Mouse (Mus musculus) kidney, adult 11 months (tissue): Measurements from ENCODE around the gene Nup160.

Source experiments
- DNase-seq: peaks from one replicate; pipeline ENCODE4 v3.0.0; 2022

Gene Nup160

DNA sequence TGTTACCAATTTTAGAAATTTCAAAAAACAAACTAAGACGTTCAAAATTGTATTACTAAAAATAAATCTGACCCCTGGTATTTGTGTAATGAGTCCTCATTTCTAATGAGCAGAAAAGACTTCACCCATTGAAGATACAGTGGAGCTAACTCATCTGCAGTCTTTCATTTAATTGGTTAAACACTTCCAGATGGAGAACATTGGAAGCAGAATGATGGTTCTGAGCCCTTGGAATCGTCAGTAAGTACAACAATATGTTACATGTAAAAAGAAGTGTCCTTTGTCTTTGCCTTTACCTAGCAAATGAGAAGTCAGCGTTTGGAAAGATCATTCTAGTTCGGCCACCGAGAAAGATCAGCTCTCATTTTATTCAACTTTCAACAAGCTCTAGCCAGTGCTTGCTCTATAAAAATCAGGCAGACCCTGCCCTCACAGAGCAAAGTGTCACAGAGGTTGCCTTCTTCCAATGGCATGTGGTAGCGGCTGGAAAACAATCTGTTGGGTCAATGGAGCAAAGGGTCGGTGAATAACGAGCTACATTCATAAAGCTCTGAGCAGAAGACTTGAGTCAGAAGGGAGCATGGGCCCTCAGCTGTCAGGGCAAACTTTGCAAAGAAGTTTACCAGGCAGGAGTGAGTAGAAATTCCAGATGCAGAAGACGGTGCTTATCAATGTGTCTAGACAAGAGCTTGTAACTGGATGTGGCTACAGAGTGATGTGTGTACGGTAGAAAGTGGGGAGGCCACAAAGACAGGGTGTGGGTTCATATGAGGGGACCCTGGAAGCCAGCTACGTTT lies 10.2 kb upstream of the Nup160 start:
- no peak for DNase-seq

DNA sequence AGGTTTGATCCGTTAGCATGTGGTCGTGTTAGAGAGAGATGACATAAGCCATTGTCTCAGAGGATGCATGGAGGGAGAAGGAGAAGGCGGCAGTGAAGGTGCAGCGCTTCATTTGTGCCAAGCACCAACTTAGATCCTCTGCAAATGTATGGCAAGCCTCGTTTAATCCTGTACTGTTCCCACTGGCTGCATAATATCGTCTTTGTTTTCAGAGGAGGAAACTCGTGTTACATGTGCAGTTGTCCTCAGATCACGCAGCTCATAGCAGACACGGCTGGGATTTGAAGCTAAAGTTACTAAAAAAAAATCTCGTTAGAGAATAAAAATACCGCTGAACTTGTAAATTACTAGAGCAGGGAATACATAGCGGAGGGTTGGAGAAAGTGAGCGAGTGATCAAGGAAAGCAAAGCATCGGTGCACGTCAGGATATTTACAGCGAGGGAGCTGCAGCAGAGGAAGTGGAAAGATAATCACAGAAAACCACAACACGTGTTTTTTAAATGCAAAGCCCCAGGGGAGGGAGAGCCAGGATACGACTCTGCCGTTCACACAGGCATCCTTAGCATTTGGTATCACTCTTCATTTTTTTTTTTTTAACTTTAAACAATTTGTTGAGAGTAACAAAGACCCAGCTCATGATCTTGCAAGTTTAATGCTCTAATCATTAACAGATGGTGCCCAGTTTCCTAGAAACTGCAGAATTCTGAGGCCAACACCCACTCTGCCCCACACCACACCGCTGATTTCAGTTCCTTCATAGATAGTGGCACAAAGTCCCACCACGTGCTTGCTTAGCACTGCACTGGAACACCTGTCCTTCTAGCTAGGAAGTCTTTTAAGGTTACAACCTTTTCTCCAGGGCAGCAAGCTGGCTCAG lies 9.4 kb upstream of the Nup160 start:
- DNase-seq, result peak; percentile 81

DNA sequence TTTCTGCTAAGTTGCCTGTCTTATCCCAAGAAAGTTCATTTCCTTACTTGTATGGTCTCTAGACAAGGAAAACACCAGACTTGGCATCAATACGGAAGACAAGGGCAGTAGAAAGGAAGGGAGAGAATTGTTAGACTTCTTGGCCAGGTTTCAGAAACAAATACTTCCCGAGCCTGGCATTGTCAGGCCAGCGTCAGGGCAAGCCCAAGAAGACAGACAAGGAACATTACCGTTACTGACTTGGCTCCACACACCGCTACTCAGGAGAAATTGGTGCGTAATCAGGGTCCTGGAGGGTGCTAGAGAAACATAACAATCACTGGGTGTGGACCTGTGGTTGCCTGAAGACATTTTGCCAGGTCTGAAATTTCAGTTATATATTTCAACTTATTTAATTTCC lies 6.7 kb upstream of the Nup160 start:
- no peak for DNase-seq

DNA sequence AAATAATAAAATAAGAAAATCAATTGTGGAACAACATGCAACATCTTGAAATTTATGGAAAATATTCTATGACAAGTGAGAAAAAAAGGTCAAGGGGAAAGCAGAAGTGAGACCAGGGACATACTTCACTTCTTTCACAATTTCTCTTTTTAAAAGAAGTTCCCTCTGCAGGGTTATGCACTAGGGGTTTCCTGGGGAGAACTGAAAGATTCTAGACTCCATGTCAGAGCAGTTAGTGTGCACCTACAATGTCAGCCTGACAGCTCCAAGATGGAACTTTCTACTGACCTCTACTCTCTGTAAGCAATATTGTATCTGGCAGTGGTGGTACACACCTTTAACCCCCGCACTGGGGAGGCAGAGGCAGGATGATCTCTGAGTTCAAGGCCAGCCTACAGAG lies 3.7 kb upstream of the Nup160 start:
- no peak for DNase-seq

DNA sequence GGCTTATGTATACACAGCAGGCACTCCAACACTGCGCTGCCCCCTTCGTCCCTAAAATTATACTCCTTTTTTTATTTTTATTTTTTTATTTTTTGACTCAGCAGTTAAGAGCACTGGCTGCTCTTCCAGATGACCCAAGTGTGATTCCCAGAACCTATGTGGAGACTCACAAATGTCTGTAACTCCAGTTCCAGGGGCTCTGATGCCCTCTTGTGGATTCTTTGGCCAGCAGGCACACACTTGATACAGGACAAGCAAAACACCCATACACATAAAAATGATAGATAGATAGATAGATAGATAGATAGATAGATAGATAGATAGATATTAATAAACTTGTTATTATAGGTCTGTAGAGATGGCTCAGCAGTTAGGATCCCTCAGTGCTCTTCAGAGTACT lies 2.5 kb upstream of the Nup160 start:
- no peak for DNase-seq

DNA sequence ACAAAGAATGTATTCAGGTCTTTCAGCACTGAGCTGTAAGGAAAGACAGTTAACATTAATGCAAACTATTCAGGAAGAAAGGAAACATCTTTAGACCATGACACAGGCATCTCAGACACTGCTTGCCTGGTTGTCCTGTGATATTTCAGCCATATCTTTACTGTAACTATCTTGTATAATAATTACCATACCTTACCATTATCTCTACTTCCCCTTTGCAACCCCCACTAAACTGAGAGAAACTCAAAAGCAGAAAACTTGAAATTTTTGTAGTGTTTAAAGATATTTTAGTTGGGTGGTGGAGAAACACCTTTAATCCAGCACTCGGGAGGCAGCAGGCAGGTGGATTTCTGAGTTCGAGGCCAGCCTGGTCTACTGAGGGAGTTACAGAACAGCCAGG lies 1.5 kb upstream of the Nup160 start:
- no peak for DNase-seq

DNA sequence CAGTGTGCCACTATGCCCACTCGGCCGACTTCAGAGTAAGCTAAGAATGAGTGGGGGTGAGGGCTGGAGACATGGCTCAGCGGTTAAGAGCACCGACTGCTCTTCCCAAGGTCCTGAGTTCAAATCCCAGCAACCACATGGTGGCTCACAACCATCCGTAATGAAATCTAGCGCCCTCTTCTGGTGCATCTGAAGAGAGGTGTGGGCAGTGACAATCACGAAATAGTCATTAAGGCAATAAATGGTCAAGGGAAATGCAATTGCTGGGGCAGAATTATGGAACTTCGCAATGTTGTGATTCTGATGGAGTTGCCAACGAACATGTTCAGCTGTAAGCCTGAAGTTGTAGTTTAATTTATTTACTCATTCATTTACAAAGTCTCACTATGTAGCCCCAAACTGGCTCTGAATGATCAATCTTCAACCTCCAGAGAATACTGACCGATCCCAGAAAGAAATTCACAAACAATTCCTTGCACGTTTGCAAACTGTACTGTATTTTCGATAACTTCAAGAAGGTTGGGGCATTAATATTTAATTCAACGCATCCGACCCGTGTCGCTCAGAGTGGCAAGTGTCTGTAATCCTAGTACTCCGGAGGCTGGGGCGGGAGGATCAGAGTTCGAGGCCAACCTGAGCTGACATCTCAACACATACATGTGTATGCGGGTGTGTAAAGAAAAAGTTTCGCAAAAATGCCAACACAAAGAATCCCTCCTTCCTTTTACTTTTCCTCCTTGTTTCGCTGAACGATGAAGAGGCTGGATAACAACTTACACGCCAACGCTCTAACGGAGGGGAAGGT lies 1.4 kb downstream of the Nup160 start:
- DNase-seq, result no peak

DNA sequence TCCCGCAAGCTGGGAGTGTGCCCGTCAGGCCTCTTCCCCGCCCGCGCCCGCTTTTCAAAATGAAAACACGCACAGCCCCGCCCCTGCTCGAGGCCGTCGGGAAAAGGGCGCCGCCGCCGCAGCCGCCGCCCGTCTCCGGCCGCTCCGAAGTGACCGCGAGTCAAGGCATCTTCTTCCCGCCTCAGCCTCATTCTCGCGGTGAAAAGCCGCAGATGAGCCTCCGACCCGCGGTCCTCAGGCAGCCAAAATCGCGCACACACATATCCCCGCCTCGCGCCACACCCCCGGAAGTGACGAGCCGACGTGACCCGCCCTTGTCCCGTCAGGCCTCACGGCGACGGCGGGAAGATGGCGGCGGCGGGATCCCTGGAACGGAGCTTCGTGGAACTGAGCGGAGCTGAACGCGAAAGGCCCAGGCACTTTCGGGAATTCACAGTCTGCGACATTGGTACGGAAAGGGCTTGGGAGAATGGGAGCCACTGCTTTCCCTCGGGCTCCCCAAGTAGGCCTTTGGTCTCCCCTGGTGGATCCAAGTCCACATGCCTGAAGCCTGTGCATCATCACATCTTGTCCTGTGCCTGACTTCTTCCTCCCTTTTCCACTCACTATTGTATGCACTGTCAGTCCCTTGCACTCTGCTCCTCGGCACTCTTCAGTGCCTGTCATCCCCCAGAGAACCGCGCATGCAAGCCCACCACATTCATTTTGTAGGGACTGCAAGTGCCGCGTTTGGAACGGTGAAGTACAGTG lies 2.2 kb downstream of the Nup160 start:
- DNase-seq, result peak; percentile 87

DNA sequence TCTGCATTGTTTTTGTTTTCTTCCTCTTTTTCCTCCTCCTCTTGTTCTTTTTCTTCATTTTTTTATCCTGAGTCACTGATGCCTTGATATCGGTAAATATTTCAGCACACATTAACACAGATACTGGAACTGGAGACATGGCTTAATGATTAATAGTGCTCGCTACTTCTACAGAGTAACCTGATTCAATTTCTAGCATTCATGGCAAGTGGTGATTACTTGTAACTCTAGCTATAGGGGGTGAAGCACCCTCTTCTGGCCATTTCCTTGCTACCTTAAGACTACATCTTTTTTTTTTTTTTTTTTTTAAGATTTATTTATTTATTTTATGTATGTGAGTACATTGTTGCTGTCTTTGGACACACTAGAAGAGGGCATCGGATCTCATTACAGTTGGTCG lies 23.9 kb downstream of the Nup160 start:
- DNase-seq, result no peak

DNA sequence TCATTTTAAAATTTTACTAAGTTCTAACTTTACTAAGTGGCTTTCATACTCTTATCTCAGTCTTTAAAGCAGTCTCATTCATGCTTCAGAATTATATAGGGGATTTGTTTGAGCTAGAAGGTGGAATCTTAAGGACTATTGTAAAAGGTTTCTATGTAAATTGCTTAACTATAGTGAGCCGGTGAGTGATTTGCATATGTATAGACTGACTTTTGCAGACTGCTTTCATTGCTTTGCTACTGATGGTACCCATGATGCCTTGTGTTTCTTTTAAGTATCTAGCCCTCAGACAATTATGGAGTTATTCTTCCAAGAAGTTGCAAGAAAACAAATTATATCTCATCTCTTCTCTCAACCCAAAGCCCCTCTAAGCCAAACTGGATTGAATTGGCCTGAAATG lies 31.5 kb downstream of the Nup160 start:
- DNase-seq, result no peak

DNA sequence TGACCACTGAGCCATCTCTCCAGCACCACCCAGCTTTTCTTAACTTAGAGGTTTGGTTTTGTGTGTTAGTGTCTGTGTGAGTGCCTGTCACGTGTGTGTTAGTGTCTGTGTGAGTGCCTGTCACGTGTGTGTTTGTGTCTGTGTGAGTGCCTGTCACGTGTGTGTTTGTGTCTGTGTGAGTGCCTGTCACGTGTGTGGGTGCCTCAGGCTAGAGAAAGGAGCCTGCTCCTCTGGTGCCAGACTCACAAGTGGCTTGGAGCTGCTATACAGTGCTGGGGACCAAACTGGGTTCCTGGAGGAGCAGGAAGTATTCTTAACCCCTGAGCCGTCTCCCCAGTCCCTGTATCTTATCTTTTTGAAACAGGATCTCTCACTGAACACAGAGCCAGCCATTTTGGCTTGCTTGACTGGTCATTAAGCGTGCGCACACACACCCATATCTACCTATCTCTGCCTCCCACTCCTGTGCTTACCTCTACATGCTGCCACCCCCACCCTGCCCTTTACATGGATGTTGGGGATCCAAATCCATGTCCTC lies 38.6 kb downstream of the Nup160 start:
- no peak for DNase-seq

DNA sequence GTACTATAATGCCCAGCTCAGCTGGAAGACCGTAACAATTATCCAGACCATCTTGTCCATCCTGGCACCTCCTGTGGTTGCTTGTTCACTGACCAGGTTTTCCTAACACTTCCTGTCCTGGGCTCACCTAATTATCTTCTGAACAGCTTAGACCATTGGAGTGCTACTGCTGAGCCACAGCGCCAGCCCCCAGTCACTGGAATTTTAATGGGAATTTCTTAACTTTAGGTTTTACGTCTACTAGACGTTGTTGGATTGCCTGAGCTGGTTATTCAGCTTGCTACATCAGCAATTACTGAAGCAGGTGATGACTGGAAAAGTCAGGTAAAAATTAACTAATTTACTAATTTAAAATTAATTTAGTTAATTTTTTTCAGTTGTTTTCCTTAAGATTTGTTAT lies 40.4 kb downstream of the Nup160 start:
- DNase-seq, result no peak

DNA sequence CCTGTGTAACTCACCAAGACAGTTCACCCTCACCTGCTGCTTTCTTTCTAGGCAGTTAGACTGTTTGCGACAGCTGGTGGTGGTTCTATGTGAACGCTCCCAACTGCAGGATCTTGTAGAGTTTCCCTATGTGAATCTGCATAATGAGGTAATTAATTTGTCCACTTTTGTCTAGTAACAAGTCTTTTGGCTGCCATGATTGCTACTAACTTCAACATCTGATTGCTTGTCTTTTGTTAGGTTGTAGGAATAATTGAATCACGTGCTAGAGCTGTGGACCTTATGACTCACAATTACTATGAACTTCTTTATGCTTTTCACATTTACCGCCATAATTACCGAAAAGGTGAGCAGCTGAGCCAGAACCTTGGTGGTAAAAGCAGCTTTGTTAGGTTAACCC lies 40.9 kb downstream of the Nup160 start:
- DNase-seq, result no peak

DNA sequence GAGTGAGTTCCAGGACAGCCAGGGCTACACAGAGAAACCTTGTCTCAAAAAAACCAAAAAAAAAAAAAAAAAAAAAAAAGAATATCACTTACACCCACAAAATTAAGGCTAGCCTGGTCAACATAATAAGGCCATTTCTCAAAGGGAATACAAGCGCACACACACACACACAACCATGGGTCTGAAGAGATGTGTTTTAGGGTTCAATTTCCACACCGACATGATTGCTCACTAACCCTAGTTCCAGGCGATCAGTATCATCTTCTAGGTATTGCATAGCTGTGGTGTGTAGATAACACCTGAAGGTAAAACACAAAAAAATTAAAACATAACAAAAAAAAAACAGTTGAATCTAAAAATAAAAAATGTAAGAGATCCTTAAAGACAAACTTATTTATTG lies 49.8 kb downstream of the Nup160 start:
- no peak for DNase-seq

DNA sequence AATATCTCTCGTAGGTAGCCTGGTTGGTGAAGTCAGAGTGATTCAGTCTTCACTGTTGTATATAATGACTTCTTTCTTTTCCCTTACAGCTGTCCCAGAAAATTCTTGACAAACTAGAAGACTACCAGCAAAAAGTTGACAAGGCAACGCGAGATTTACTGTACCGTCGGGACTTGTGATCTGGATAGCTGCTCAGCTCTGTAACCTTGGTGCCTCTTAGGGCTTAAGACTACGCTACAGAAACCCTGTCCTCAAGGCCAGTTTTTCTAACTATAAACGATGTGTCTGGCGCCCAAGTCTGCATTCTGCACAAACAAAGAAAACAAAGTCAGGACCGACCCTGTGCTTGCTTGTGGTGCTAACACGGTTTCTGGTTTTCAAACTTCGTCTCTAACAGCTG lies 58.3 kb downstream of the Nup160 start:
- no peak for DNase-seq

DNA sequence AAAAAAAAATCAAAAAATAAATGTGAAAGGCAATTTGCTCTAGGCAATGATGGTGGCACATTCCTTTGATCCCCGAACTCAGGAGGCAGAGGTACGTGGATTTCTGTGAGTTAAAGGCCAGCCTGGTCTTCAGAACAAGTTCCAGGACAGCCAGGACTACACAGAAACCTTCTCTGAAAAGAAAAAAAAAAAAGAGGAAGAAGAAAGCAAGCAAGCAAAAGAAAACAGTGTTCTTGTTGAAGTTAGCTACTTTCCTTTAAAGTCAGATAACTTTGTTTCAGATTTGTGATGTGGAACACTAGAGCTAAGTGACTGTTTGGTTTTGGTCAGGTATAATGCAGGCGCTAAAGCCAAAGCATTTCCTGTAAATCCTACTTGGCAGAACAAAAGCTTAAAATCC lies 61.8 kb downstream of the Nup160 start:
- no peak for DNase-seq

DNA sequence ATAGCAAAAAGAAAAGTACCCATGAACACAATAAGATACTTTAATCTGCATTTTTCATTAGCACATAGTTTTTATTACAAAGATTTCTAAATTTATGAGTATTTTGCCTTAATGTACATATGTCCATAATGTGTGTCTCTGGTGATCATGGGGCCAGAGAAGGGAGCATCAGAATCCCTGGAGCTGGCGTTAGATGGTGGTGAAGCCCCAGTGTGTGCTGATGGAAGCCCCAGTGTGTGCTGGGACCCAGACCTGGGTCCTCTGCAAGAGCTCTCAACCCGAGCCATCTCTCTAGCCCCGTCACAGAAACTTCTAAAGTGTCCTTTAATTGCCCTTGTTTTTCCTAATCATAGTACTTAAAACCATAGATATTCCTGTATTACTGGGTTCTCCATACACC lies 62.3 kb downstream of the Nup160 start:
- DNase-seq, result no peak

DNA sequence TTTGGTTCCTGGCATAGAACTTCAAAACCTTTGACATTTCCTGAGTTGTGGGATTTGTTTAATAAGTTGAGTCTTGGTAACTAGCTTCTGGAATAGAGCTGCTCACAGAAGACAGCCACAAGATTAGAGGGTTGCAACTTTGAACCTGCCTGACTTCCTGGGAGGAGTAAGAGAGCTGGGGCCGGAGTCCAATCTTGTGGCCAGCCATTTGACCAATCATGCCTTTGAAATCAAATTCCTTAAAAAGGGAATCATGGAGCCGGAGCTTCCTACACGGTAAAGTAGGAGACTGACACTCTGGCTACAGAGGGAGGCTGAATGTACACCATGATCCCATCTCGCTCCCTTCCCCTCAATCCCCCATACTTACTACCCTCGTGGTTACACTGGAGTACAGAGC lies 62.9 kb downstream of the Nup160 start:
- peak; percentile 70 for DNase-seq

DNA sequence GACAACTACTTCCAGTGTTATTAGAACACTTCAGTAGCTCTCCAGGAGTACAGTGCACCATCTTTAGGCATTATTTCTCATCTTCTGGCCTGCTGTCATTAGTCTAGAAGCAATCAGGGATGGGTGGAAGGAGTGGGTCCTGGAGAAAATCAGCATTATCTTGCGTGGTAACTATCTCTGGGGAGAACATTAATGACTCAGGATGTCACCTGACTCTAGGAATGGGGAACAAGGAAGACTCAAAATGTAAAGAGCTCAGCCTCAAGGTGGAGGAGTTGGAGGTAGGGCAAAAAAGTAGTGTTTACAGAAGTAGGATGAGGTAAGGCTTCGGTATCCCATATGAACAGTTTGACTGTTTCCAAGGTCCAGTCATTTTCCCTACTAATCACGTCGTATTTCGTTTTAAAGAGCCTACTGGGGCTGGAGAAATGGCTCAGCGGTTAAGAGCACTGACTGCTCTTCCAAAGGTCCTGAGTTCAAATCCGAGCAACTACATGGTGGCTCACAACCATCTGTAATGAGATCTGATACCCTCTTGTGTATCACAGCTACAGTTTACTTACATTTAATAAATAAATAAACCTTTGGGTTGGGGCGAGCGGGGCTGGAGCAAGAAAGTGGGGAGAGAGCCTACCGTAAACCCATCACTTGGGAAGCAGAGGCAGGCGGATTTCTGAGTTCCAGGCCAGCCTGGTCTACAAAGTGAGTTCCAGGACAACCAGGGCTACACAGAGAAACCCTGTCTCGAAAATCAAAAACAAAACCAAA lies 67.5 kb downstream of the Nup160 start:
- DNase-seq, result peak; percentile 30

DNA sequence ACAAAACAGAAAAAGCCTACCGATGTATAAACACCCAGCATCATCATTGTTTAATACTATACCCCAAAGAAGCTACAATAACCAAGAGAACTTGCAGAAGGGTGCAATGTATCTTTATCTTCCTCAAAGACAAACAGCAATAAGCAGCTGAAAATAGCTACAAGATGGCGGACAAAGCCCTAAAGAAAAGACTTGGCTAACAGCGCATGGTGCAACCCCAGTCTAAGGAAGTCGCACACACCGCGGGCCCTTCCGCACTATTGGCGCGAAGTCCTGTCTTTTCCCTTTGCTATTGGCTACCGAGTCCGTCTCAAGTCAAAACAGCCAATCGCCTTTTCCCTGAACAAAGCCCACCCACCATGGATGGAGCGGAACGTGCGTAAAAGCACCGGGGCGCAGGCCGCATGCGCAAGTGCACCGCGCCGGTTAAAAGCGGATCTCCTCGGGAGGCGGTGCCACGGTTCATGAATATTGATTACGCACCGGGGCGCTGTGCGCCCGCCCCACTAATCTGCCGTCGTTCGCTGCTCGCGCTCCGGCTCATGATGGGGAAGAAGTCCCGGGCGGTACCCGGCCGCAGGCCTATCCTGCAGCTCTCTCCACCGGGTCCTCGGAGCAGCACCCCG lies 68.2 kb downstream of the Nup160 start, which contains the start of gene Fnbp4:
TSS of gene Fnbp4 (plus strand) at position 318 of the 626 bp plus-strand sequence.
- peak; percentile 99 for DNase-seq
